Mouse (Mus musculus) midbrain, embryonic 10.5 days (tissue): ENCODE measurements around the gene Eme2. TPM values are rescaled to one million over a fixed set of nuclear protein-coding genes. Genes with fewer than 3 reads are reported as not detected.

ENCODE experiments used
- DNase-seq: peaks from one replicate; pipeline ENCODE4 v3.0.0-alpha.2; 2017; ENCODE audit warnings: low spot score
- H3K27ac ChIP-seq: fragments of 300-500 bp; sonication (generic); replicated peaks from 2 replicates; pipeline ENCODE4 v1.5.1; 2016; ENCODE audit warnings: mild to moderate bottlenecking
- H3K27me3 ChIP-seq: fragments of 300-500 bp; sonication (generic); 2 replicates; pipeline ENCODE4 v1.6.1; 2016; ENCODE audit warnings: low read depth, mild to moderate bottlenecking; ENCODE audit not compliant: poor library complexity, severe bottlenecking
- H3K36me3 ChIP-seq: fragments of 300-500 bp; sonication (generic); 2 replicates; pipeline ENCODE4 v1.6.1; 2016; ENCODE audit warnings: mild to moderate bottlenecking, moderate library complexity
- H3K4me1 ChIP-seq: fragments of 300-500 bp; sonication (generic); 2 replicates; pipeline ENCODE4 v1.6.1; 2016
- H3K4me3 ChIP-seq: fragments of 300-500 bp; sonication (generic); 2 replicates; pipeline ENCODE4 v1.5.1; 2016; ENCODE audit warnings: mild to moderate bottlenecking, moderate library complexity
- H3K9me3 ChIP-seq: fragments of 300-500 bp; sonication (generic); replicated peaks from 2 replicates; pipeline ENCODE4 v1.6.1; 2016; ENCODE audit warnings: mild to moderate bottlenecking
- WGBS: fragments of 180-500 bp; shearing (Covaris S2); methylation state at CpG from one replicate; pipeline ENCODE4 v1.1.7; 2016; 5-methylcytosine and 5-hydroxymethylcytosine counted together
- polyA plus RNA-seq: library from polyadenylated mRNA; unstranded; fragments of >200 nt; fragmentation: Nextera tagmentation; extraction: Ambion mirVana; gene quantifications from 2 replicates; pipeline ENCODE4 v1.2.1, GENCODE M21; 2016

The Eme2 gene
- polyA plus RNA-seq, 1 experiment from 2014 or later, result 28.9 TPM

DNA sequence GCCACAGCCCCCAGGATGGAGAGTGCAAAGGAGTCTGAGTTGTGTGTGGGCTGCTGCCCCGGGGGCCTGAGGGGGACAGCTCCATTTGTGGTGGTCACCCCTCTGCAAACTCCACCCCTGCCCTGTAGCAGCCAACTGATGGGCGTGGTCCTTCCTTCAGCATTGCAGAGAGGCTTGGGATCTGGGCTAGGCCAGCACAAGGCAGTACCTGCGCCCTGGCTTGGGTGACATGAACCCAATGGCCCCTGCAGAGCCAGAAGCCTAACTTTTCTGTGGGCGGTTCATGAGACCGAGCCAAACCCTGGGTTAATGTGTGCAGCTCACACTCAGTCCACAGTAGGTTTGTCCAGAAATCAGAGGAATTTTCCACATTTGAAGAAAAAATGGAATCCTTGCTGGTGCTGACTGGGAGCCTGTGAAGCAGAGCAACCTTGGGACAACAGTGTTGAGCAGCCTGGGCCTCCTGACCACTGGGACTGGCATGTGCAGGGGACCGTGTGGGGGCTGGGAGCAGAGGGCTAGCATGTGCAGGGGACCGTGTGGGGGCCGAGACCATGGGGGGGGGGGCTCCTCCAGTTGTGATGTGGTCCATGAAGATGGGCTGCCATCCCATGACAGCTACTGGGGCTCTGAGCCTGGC, 36.9 kb downstream of the Eme2 start:
- H3K4me3 ChIP-seq, result no peak overlapping the region
- H3K27ac ChIP-seq, result no peak overlapping the region
- peaks cover 57% of the 10 kb centered on the region for H3K36me3 ChIP-seq
- no peaks in the 10 kb centered on the region for H3K4me1 ChIP-seq
- WGBS, result 89% methylated on average over 8 of the region's 8 CpGs
- no peak for DNase-seq
- H3K9me3 ChIP-seq, result no peaks in the 10 kb centered on the region
- no peaks in the 10 kb centered on the region for H3K27me3 ChIP-seq

- H3K4me1 ChIP-seq, result peaks cover 2% of the 10 kb centered on the region
- H3K27ac ChIP-seq, result no peak overlapping the region
- no peaks in the 10 kb centered on the region for H3K9me3 ChIP-seq
- H3K36me3 ChIP-seq, result peaks cover 44% of the 10 kb centered on the region
- no peak overlapping the region for H3K4me3 ChIP-seq
- DNase-seq, result no peak
- WGBS, result 93% methylated on average over 13 of the region's 13 CpGs
- H3K27me3 ChIP-seq, result peaks cover 3% of the 10 kb centered on the region
These were observed 38.3 kb downstream of the Eme2 start for GRCm38 (mm10) chr17:24856589-24856988.

DNA sequence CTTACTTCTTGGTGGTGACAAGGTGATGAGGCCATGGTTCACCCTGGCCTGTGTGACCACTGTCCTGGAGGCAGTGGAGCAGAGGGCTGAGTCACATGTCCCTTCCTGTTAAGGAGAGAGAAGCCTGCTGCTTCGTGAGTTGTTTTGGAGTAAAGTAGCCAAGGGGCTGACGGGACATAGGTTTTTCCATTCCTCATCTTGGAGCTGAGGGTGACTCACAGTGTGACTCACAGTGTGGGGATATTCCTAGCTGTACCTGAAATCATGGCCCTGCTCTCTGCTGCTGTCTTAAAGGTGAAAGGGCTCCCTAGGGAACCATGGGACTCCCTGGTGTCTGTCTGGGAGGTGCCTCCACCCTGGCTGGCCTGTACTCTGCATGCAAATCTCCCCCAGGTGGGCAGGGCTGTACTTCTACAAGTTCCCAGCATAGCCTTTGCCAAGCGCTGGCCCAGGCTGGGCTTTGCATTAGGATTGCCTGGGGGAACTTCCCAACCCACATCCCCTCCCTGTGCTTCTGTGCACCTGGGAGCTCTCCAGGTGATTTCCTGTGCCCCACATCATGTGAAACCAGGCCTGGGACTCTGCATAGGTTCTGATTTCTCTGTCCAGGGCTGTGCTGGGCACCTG, 38.9 kb downstream of the Eme2 start:
- Histone ChIP-seq H3K27ac (no peak overlapping the region), H3K4me3 (no peak overlapping the region), H3K27me3 (peaks cover 9% of the 10 kb centered on the region), H3K4me1 (peaks cover 8% of the 10 kb centered on the region), H3K36me3 (peaks cover 38% of the 10 kb centered on the region), H3K9me3 (no peaks in the 10 kb centered on the region)
- 77% methylated on average over 3 of the region's 3 CpGs for WGBS
- no peak for DNase-seq

GRCm38 (mm10) chr17:24851381-24852125, 43.3 kb downstream of the Eme2 start:
- Histone ChIP-seq H3K27me3 (peaks cover 10% of the 10 kb centered on the region), H3K4me1 (peaks cover 30% of the 10 kb centered on the region), H3K9me3 (no peaks in the 10 kb centered on the region), H3K36me3 (peaks cover 20% of the 10 kb centered on the region), H3K4me3 (peak overlapping the region; percentile 77), H3K27ac (no peak overlapping the region)
- DNase-seq, result no peak
- 83% methylated on average over 10 of the region's 10 CpGs for WGBS

GRCm38 (mm10) chr17:24850773-24851127, 44.1 kb downstream of the Eme2 start:
- 2% methylated on average over 20 of the region's 20 CpGs for whole genome bisulfite sequencing
- H3K9me3 ChIP-seq, result no peaks in the 10 kb centered on the region
- peaks cover 14% of the 10 kb centered on the region for H3K36me3 ChIP-seq
- peak overlapping the region; percentile 70 for H3K27ac ChIP-seq
- H3K27me3 ChIP-seq, result peaks cover 10% of the 10 kb centered on the region
- peaks cover 30% of the 10 kb centered on the region for H3K4me1 ChIP-seq
- H3K4me3 ChIP-seq, result peak overlapping the region; percentile 77
- DNase-seq, result no peak

- no peaks in the 10 kb centered on the region for H3K9me3 ChIP-seq
- peak within 1 kb of the TSS; percentile 92 for H3K27ac ChIP-seq
- H3K4me3 ChIP-seq, result peak within 1 kb of the TSS; percentile 77
- peak; percentile 97 for DNase-seq
- H3K4me1 ChIP-seq, result peaks cover 30% of the 10 kb centered on the region
- H3K36me3 ChIP-seq, result peaks cover 14% of the 10 kb centered on the region
- WGBS, result under 1% methylated on average over 58 of the region's 58 CpGs
- peaks cover 10% of the 10 kb centered on the region for H3K27me3 ChIP-seq
These were observed 44.7 kb downstream of the Eme2 start, which contains the start of gene Fahd1 for GRCm38 (mm10) chr17:24850065-24850772. Fahd1 (minus strand) TSS chr17:24850364.

- DNase-seq, result no peak
- Histone ChIP-seq H3K4me1 (peaks cover 30% of the 10 kb centered on the region), H3K27ac (peak overlapping the region; percentile 92), H3K9me3 (no peaks in the 10 kb centered on the region), H3K36me3 (peaks cover 14% of the 10 kb centered on the region), H3K4me3 (peak overlapping the region; percentile 77), H3K27me3 (peaks cover 10% of the 10 kb centered on the region)
- WGBS, result under 1% methylated on average over 21 of the region's 21 CpGs
These were observed 45.2 kb downstream of the Eme2 start for GRCm38 (mm10) chr17:24849733-24850064.

- peaks cover 4% of the 10 kb centered on the region for H3K36me3 ChIP-seq
- H3K27me3 ChIP-seq, result peaks cover 10% of the 10 kb centered on the region
- peaks cover 30% of the 10 kb centered on the region for H3K4me1 ChIP-seq
- peak overlapping the region; percentile 77 for H3K4me3 ChIP-seq
- H3K9me3 ChIP-seq, result no peaks in the 10 kb centered on the region
- DNase-seq, result no peak
- no peak overlapping the region for H3K27ac ChIP-seq
These were observed 46.3 kb downstream of the Eme2 start for GRCm38 (mm10) chr17:24848600-24849031.

DNA sequence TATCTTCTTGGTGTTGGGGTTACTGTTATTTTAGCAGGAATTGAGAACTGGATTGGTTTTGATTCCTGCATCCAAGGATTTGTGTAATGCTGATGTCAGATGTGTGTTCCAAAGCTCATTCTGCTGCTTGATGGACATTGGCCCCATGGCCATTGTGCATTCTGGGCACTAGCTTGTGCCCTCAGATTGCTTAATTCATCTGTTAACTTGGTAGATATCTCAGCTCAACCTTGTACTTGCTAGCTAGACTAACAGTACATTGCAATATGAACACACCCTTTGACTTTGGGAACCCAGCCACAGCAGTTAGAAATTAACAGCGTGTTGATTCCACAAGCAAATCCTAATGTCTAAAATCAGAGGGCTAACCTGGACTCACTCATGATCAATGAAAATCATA, 47.5 kb downstream of the Eme2 start:
- H3K4me1 ChIP-seq, result peaks cover 30% of the 10 kb centered on the region
- H3K36me3 ChIP-seq, result no peaks in the 10 kb centered on the region
- no peak for DNase-seq
- no peaks in the 10 kb centered on the region for H3K9me3 ChIP-seq
- no peak overlapping the region for H3K27ac ChIP-seq
- WGBS, result 90% methylated on average over 1 of the region's 1 CpGs
- no peak overlapping the region for H3K4me3 ChIP-seq
- H3K27me3 ChIP-seq, result peaks cover 10% of the 10 kb centered on the region

GRCm38 (mm10) chr17:24844525-24844924, 50.4 kb downstream of the Eme2 start:
- DNase-seq, result no peak
- H3K9me3 ChIP-seq, result no peaks in the 10 kb centered on the region
- WGBS, result 61% methylated on average over 9 of the region's 9 CpGs

DNA sequence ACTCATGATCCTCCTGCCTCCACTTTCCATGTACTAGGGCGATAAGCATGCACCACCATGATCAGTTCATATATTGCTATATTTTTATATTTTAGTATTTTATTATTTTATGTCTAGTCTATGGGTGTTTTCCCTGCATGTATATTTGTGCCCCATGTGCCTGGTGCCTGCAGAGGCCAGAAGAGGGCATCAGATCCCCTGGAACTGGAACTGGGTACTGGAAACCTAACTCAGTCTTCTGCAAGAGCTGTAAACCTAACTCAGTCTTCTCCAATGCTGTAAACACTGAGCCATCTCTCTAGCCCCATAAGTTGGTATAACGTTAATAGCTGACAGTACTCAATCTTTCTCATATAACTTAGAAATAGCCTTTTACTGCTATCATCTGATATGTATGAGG, 52.3 kb downstream of the Eme2 start:
- DNase-seq, result no peak
- H3K4me3 ChIP-seq, result no peak overlapping the region
- no peaks in the 10 kb centered on the region for H3K36me3 ChIP-seq
- no peak overlapping the region for H3K27ac ChIP-seq
- no peaks in the 10 kb centered on the region for H3K4me1 ChIP-seq
- H3K9me3 ChIP-seq, result no peaks in the 10 kb centered on the region
- H3K27me3 ChIP-seq, result peaks cover 6% of the 10 kb centered on the region
- 58% methylated on average over 2 of the region's 2 CpGs for WGBS

More at GRCm38 (mm10) chr17:24844525-24844924, 50.4 kb downstream of the Eme2 start:
- Histone ChIP-seq H3K27ac (no peak overlapping the region), H3K4me3 (no peak overlapping the region), H3K4me1 (peaks cover 15% of the 10 kb centered on the region), H3K27me3 (peaks cover 6% of the 10 kb centered on the region), H3K36me3 (no peaks in the 10 kb centered on the region)

- H3K4me1 ChIP-seq, result no peaks in the 10 kb centered on the region
- no peak for DNase-seq
- WGBS, result 45% methylated on average over 4 of the region's 4 CpGs
- no peaks in the 10 kb centered on the region for H3K36me3 ChIP-seq
- peaks cover 6% of the 10 kb centered on the region for H3K27me3 ChIP-seq
- no peak overlapping the region for H3K27ac ChIP-seq
- H3K4me3 ChIP-seq, result no peak overlapping the region
- H3K9me3 ChIP-seq, result no peaks in the 10 kb centered on the region
These were observed 53.8 kb downstream of the Eme2 start for GRCm38 (mm10) chr17:24841133-24841532.
